Mouse (Mus musculus): ENCODE measurements around the gene Exo5. TPM values are rescaled to one million over a fixed set of nuclear protein-coding genes. Genes with fewer than 3 reads are reported as not detected.

Gene Exo5
- total RNA-seq (2014; rRNA removed) (7.4 and 8.6 TPM in 2 replicates), polyA plus RNA-seq (2015; fragmentation: Nextera tagmentation; extraction: Ambion mirVana) (13.4 and 13.6 TPM in 2 replicates)

DNA sequence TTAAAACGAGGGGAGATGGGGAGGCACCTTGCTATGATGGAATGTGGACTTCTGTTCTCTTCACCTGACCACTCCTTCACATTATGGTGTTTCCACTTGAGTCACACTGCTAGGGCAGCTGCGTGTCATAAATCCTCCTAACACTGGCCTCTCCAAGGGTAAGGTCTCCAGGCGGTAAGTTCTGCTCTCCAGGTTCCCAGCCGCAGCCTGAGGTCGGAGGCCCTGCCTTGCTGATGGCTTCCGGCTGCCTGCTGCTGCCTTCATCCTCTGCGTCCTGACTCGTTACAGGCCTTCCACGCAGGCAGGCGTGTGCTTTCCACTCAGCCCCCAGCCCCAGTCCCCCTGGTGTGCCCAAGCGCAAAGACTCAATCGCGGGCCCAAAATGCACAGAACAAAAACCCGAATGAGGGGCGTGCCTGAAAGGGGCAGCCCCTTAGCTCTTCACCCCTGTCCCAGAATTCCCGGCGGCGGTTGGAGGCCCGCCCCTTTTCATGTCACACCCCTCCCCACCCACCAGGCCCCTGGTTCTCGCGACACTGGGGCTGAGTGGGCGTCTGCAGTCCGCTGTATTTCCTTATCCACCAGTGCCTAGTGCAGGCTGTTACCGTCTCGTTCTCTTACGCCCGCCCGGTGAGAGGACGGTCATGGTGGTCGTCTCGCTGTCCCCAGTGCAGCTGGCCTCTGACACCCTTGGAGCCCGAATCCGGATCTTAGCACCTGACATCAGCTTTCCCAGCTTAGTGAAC lies at the start of gene Exo5:
Exo5 (minus strand) TSS at position 464 of the 746 bp plus-strand sequence.
- Histone ChIP-seq H3K4me2 (ENCODE audit: low read depth, low read length) (peak within 1 kb of the TSS; percentile 84), H3K36me3 (ENCODE audit: insufficient read depth, low read length) (peaks cover 11% of the 10 kb centered on the region; the same call in 1 of the 2 replicates), H3K9me3 (ENCODE audit: low read length) (no peaks in the 10 kb centered on the region), H3K9ac (replicated peaks; ENCODE audit: low read length) (peak within 1 kb of the TSS; percentile 84), H3K4me1 (ENCODE audit: insufficient read depth, low read length) (no peaks in the 10 kb centered on the region), H3K27me3 (ENCODE audit: insufficient read depth, low read length) (no peaks in the 10 kb centered on the region), H3K4me3 (ENCODE audit: low read length) (peak within 1 kb of the TSS; percentile 57), H3K27ac (peak within 1 kb of the TSS; percentile 91)
- under 1% methylated on average over 33 of the region's 33 CpGs for WGBS
- peak; percentile 96 for DNase-seq (ENCODE audit: low spot score)
- peak; percentile 99 for ATAC-seq
- TF ChIP-seq CTCF (IDR thresholded peaks at IDR 0.05; ENCODE audit: low read depth), result peak; percentile 3; the same call in 1 of the 2 replicates

DNA sequence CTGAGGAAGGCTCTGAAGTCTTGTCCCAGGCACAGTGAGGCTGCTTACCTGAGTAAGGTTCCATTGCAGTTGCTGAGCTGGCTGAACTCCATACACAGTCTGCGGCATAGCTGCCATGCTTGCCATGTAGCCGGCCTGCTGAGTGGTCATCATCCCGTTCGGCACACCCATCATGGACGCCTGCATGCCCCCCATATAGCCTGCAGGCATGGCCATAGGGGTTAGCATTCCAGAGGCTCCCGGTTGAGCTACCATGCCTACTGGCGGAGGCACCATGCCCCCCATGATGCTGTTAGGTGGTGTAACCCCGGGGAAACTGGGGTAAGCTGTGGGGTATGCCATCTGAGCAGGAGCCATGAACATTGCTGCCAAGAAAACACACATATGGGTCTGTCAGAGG lies 47.0 kb upstream of the Exo5 start:
- Histone ChIP-seq H3K4me3 (ENCODE audit: low read length) (no peak overlapping the region), H3K36me3 (ENCODE audit: insufficient read depth, low read length) (peaks cover 53% of the 10 kb centered on the region), H3K27ac (no peak overlapping the region), H3K4me2 (ENCODE audit: low read depth, low read length) (no peak overlapping the region), H3K9ac (replicated peaks; ENCODE audit: low read length) (no peak overlapping the region), H3K9me3 (ENCODE audit: low read length) (no peaks in the 10 kb centered on the region), H3K4me1 (ENCODE audit: insufficient read depth, low read length) (no peaks in the 10 kb centered on the region), H3K27me3 (ENCODE audit: insufficient read depth, low read length) (no peaks in the 10 kb centered on the region)
- ATAC-seq (no peak), DNase-seq (ENCODE audit: low spot score) (no peak)
- 88% methylated on average over 8 of the region's 8 CpGs for WGBS
- TF ChIP-seq CTCF (IDR thresholded peaks at IDR 0.05; ENCODE audit: low read depth), result no peak

DNA sequence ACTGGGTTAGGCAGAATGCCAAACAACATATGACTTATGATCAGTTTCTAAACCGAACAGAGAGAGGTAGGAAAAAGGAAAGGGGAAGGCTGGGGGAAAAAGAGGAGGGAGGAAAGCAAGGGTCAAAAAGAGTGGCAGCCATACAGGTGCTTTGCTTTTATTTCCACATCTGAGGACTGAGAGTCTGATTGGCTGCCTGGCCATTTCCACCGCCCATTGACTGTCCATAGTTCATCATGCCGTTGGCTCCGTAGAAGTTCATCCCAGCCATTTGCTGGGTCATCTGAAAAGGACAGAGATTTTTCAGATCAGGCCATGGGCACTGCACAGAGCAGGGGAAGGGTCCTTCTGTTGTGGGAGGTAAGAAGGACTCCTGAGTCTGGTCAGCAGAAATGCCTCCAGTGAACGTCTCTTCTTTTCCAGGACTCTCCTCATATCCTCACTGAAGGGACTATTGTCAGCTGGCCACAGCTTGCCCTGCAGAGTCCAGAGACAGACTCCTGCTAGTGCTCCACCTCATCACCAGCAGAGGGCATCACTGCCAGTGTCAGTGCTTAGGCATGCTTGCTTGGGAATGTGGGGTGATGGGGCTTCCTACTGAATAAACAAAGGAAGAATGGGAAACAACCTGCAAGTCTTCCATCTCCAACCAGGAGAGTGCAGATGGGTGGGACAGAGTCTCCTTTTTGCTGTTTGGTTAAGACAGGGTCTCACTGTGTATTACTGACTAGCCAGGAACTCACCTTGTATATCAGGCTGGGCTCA lies 44.7 kb upstream of the Exo5 start:
- H3K4me3 ChIP-seq (ENCODE audit: low read length), result no peak overlapping the region
- peak; percentile 72; the same call in 1 of the 2 replicates for ATAC-seq
- peak; percentile 74 for TF ChIP-seq CTCF (IDR thresholded peaks at IDR 0.05; ENCODE audit: low read depth)
- no peak overlapping the region for H3K4me2 ChIP-seq (ENCODE audit: low read depth, low read length)
- no peaks in the 10 kb centered on the region for H3K27me3 ChIP-seq (ENCODE audit: insufficient read depth, low read length)
- no peak overlapping the region for H3K27ac ChIP-seq
- H3K9ac ChIP-seq (replicated peaks; ENCODE audit: low read length), result no peak overlapping the region
- WGBS, result 84% methylated on average over 5 of the region's 5 CpGs
- no peaks in the 10 kb centered on the region for H3K4me1 ChIP-seq (ENCODE audit: insufficient read depth, low read length)
- H3K36me3 ChIP-seq (ENCODE audit: insufficient read depth, low read length), result peaks cover 44% of the 10 kb centered on the region
- no peaks in the 10 kb centered on the region for H3K9me3 ChIP-seq (ENCODE audit: low read length)
- peak; percentile 66 for DNase-seq (ENCODE audit: low spot score)

DNA sequence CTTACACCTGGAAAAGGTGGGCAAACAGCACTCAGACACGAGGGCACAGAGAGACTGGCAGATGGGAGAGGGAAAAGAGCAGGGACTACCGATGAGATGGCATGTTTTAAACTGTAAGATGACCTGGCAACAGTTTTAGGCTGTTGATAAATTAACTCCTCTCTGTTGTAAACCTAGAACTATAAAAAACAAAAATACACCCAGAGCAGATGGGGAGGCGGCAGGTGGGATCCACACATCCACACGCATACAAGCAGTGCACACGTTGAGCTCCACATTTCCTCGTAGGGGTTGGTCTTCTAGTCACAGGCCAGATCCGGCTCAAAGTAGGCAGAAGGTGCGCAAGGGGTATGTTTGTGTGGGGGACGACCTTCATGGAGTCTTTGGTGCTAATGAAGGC lies 43.7 kb upstream of the Exo5 start:
- DNase-seq (ENCODE audit: low spot score) (no peak), ATAC-seq (no peak)
- H3K4me3 ChIP-seq (ENCODE audit: low read length), result no peak overlapping the region
- no peak overlapping the region for H3K4me2 ChIP-seq (ENCODE audit: low read depth, low read length)
- H3K36me3 ChIP-seq (ENCODE audit: insufficient read depth, low read length), result peaks cover 35% of the 10 kb centered on the region
- no peaks in the 10 kb centered on the region for H3K4me1 ChIP-seq (ENCODE audit: insufficient read depth, low read length)
- H3K27ac ChIP-seq, result no peak overlapping the region
- no peaks in the 10 kb centered on the region for H3K9me3 ChIP-seq (ENCODE audit: low read length)
- H3K9ac ChIP-seq (replicated peaks; ENCODE audit: low read length), result no peak overlapping the region
- no peaks in the 10 kb centered on the region for H3K27me3 ChIP-seq (ENCODE audit: insufficient read depth, low read length)
- TF ChIP-seq CTCF (IDR thresholded peaks at IDR 0.05; ENCODE audit: low read depth), result no peak
- WGBS, result 89% methylated on average over 9 of the region's 9 CpGs

DNA sequence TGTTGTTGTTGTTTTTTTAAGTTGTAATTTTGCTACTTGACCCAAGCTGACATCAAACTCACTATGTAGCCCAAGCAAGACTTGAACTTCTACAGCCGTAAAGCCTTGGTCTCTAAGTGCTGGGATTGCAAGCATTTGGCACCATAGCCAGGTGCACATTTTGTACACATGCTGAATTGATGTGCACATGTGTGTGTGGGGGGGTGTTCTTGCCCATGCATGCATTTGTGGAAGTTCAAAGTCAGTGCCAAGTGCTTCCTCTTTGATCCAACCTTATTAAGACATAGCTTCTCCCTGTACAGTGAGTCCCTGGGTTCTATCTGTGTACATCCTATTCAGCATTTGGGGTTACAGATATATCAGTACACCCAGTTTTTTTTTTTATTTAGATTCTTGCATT lies 30.8 kb upstream of the Exo5 start:
- H3K27me3 ChIP-seq (ENCODE audit: insufficient read depth, low read length), result no peaks in the 10 kb centered on the region
- ATAC-seq, result no peak
- no peaks in the 10 kb centered on the region for H3K4me1 ChIP-seq (ENCODE audit: insufficient read depth, low read length)
- no peak overlapping the region for H3K27ac ChIP-seq
- H3K9me3 ChIP-seq (ENCODE audit: low read length), result no peaks in the 10 kb centered on the region
- H3K36me3 ChIP-seq (ENCODE audit: insufficient read depth, low read length), result no peaks in the 10 kb centered on the region
- no peak for TF ChIP-seq CTCF (IDR thresholded peaks at IDR 0.05; ENCODE audit: low read depth)
- H3K4me2 ChIP-seq (ENCODE audit: low read depth, low read length), result no peak overlapping the region
- DNase-seq (ENCODE audit: low spot score), result no peak
- WGBS, result 89% methylated on average over 1 of the region's 1 CpGs
- H3K9ac ChIP-seq (replicated peaks; ENCODE audit: low read length), result no peak overlapping the region
- no peak overlapping the region for H3K4me3 ChIP-seq (ENCODE audit: low read length)

DNA sequence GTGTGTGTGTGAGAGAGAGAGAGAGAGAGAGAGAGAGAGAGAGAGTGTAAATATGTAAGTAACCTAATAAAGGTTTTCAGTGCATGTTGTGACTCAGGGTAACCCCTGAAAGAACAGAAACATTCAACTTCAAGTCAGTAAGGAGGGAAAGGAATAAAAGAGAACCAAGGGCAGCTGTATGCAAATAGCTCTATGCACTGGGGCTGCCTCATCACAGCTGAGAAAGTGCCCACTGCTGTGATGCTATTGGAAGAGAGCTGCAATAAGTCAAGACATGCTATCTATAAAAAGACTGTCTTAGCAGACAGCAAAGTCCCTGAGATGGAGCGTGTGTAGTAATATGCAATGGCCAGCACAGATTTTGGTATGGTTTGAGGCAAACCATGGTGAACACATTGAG lies 28.9 kb upstream of the Exo5 start:
- no peak overlapping the region for H3K27ac ChIP-seq
- ATAC-seq, result no peak
- H3K9ac ChIP-seq (replicated peaks; ENCODE audit: low read length), result no peak overlapping the region
- DNase-seq (ENCODE audit: low spot score), result no peak
- no peaks in the 10 kb centered on the region for H3K4me1 ChIP-seq (ENCODE audit: insufficient read depth, low read length)
- no peak overlapping the region for H3K4me3 ChIP-seq (ENCODE audit: low read length)
- no peaks in the 10 kb centered on the region for H3K27me3 ChIP-seq (ENCODE audit: insufficient read depth, low read length)
- no peaks in the 10 kb centered on the region for H3K36me3 ChIP-seq (ENCODE audit: insufficient read depth, low read length)
- H3K4me2 ChIP-seq (ENCODE audit: low read depth, low read length), result no peak overlapping the region
- 67% methylated on average over 1 of the region's 1 CpGs for WGBS
- no peaks in the 10 kb centered on the region for H3K9me3 ChIP-seq (ENCODE audit: low read length)
- TF ChIP-seq CTCF (IDR thresholded peaks at IDR 0.05; ENCODE audit: low read depth), result no peak

Data from hindbrain, postnatal 0 days (tissue).